Mouse (Mus musculus): ENCODE data around the gene Elp4.

Elp4 gene

DNA sequence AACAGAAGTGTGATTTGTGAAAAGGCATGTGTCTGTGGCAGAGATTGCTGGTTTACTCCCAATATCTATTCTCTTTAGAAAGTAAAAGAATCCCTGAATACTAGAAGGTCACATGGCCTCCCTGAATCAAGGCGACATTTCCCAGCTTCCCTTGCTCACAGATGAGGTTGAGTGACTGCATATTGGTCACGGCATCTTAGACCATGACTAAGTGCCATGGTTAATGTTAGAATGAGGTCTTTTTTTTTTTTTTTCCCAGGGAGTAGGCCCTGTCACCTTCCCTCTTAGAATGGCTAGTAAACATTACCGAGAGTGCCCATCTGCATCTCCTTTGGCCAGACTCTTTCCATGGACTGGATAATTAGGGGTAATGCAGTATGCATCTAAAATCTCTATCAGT is 193.9 kb downstream of the Elp4 start:
- no peak for DNase-seq

GRCm38 (mm10) chr2:105709126-105709525 is 195.2 kb downstream of the Elp4 start:
- no peak for DNase-seq

DNA sequence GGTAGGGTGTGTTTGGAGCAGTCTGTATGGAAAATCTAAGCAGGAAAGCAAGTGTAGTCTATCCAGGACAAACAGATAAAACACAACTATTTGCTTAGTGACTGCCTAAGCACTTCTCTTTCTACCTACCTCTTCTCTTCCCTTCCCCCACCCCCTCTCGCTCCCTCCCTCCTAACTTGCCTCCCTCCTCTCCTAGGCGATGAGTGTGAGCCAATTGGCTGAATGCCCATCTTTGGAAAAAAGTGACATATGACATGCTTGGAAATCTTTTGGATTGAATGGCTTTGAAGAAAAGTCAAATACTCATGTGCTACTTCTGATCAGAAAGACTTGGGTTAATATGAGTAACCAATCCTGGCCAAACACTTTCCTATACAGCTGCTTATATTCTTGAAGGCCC is 199.0 kb downstream of the Elp4 start:
- DNase-seq: no peak

DNA sequence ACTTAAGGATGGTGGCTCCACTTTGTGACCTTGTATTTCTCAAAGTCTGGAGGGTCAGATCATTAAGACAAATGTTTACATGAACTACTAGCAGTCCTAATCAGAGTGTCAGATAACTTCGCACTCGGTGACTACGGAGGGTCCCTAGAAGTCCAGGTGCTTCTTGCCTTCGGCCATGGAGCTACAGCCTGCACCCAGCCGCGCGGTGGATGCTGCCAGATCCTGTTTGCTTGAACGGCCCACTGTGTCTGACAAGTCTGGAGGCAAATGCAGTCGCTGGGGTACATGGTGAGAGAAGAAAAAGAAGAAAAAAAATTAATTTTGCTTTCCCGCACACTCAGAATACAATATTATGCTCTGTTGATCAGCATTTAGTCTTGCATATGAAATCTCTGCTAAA is 201.8 kb downstream of the Elp4 start:
- no peak for DNase-seq

- no peak for DNase-seq
These were observed 202.6 kb downstream of the Elp4 start for GRCm38 (mm10) chr2:105701781-105702180.

- no peak for DNase-seq
These were observed 205.7 kb downstream of the Elp4 start for GRCm38 (mm10) chr2:105698631-105699030.

DNA sequence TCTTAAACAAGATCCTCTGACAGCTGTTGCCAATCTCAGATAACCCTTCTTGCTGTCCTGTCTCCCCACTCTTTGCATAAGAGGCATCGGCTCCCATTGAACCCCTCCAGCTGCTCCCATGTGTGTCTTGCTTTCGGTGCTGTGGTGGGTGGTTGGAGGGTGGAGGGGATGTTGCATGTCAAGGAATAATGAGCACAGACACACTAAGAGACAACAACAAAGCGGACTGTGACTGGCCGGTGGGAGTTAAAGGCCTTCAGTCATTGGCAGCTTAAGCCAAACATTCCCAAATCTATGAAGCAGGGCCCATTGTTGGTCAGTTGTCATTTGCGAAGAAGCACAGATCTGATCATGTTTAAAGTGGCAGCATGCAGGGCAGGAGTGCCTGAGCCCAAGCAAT is 206.6 kb downstream of the Elp4 start:
- no peak for DNase-seq

- DNase-seq: no peak
These were observed 213.1 kb downstream of the Elp4 start for GRCm38 (mm10) chr2:105691296-105691695.

DNA sequence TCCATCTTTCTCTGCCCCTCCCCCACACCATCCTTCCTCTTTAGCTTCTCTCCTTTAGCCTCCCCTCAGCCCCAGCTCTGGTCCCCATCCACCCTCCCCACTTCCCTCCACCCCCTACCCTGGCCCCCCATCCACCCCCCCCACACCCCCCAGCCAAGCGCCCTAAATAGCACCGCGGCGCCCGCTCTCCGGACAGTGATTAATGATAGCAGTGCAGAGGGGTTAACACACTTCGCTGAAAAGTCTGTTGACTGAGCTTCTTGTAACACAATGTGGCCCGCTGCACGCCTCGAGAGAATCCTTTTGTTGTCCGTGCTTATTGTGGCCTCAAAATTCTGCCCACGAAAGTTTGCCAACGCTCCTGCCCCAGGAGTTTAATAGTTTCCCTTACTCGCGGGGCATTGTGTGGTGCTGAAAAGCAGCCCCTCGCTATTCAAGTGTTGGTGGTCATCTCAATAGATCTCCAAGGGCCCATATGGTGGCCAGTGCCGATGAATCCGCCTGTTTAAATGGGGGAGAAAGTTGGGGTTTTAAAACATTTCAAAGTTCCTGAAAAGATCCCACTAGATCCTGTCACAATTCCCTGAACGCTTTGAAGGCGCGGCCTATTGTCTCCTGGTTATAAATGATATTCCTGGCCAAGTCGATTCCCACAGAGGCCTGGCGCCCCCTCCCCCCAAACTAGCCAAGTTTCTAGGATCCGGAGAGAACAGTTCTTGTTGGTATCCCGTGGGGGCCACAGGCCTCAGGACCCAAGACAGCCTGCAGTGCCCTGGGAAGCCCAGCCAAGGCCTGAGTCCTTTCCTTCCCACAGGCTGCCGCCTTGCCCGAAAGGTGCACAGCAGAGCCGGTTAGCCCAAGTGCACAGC is 214.4 kb downstream of the Elp4 start:
- no peak for DNase-seq

DNA sequence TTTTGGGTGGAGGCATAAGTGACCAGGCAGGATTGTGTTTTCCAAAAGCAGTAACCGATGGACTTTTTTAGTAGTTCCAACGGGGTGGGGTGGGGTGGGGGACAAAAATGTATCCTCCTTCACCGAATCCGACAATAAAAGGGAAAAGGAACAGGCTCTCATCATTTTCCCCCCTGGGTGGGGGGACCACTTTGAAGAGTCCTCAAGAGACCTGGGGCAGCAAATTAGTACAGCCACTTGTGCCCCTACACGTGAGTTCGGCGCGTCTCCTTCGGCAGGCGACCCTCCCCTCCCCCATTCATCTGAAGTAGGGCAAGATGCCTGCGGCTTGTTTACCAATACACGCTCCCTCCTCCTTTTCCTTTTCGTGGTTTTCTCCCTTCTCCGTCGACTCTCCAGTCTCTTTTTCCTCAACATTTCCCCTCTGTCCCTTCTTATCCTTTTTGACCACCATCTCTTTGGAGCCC is 215.0 kb downstream of the Elp4 start:
- no peak for DNase-seq

DNA sequence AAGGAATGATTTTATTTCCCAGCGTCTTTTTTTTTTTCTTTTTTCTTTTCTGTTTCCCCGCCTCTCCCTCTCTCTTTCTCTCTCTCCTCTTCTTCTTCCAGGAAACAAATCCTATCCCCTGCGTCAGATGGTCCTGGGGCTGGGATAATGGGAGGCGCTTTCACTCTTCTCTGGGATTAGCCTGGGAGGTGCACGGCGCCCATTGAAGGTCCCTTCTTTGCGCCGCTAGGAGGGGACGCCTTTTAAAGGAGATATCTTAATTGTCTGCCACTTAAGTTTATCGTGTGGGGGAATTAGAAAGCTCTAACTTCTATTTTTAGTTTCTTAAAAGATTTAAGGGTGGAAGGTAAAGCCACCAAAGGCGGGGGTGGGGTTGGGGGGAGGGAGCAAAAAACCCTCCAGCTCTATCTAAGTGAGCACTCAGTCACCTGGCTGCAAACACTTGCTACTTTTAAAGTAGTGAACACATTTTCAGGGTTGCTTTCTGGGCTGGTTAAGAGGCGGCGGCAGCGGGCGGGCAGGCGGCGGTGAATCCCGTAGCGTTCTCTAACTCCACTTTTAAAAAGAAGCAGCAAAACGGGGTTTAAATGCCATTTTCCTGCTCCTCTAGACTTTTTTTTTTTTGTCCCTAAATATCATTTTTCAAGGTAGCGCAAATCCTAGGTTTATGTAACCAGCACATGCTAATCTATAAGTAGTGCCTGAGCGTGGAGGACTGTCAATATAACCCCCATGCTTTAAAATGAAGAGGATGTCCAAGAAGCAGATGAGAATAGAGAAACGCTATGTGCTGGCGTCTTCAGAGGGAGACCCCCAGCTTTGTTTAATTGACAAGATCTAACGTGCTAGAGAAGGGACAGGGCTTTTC is 215.7 kb downstream of the Elp4 start:
- no peak for DNase-seq

GRCm38 (mm10) chr2:105688011-105688410 is 216.4 kb downstream of the Elp4 start:
- DNase-seq: peak in 1 of 2 experiments; percentile 4

DNA sequence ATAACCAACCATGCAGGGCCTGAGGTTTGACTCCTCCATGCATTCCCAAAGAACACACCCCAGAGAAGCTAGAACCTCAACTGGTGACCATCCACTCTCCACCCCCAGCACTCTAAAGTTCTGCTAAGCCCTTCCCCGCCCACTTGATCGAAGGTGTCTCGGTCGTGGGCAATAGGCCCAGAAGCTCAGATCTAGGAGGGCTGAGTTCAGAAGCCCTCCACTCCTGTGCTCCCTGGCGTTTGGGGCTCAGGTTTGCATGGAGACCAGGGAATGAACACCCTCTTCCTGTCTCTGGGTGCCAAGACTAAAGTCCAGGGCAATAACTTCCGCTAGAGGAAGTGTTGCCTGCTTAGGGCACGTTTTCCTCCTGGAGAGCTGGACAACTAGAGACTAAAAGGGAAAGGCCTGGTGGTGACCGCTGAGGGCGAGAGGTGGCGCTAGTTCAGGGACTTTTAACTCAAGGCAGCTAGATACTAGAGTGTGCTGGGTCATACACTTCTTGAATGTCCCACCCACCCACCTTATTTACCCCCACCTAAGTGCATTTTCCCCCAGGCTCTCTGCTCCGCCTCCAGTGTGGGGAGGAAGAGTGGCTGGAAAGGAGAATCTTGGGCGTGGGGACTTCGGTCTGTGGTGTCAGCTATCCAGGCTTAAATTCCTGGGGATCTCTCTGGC is 216.9 kb downstream of the Elp4 start:
- peak in 1 of 2 experiments; percentile 13 for DNase-seq

DNA sequence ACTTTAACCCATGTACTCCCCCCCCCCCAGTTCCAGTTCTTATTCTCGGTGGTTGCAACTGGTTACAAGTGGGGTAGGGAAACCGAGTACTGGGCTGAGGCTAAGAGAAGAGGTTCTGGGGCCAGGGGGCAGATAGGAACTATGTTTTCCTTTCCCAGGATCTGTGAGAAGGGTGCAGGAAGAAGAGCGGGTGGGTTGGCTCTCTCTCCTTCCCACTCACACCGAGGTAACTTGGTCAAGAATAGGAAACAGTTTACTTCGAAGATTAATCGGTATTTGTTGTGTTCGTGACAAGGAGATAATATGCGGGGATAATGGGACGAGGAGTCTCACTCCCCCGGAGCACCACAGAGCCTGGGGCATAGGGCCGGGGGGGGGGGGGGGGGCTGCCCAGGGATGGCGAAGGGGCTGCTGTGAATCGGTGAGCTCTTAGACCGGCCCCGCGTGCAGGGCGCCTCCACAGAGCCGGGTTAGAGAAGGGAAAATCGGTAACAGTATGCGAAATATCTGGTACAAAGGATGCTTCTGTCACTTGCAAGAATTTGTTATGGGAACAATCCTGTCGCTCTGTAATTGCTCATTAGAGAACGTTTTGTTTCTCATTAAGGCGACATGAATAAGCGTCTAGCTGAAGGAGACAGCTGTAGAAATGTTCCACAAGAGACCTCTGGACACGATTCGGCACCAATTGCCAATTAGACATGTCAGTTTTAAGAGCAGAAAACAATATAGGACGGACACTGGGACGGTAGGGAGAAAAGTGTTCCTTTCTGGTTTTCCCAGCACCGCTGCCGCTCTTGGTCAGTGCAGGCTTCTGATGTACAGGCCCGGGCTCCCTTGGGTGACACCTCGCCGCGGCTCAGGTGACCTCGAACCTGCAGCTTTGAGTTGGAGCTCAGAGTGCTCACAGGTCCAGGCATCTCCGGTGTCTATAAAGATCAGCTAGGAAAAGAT is 217.7 kb downstream of the Elp4 start:
- DNase-seq: no peak

DNA sequence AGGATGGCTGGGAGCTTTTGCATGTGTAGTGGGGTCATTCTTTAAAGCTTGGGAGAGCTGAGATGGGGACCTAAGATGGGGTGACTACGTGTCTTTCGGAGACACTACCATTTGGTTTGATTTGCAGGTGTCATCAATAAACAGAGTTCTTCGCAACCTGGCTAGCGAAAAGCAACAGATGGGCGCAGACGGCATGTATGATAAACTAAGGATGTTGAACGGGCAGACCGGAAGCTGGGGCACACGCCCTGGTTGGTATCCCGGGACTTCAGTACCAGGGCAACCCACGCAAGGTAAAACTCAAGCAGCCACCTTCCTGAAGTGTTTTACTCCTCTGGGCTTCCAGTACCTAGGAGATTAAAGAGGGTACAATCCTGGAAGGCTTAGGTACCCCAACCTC is 218.7 kb downstream of the Elp4 start:
- DNase-seq: no peak

DNA sequence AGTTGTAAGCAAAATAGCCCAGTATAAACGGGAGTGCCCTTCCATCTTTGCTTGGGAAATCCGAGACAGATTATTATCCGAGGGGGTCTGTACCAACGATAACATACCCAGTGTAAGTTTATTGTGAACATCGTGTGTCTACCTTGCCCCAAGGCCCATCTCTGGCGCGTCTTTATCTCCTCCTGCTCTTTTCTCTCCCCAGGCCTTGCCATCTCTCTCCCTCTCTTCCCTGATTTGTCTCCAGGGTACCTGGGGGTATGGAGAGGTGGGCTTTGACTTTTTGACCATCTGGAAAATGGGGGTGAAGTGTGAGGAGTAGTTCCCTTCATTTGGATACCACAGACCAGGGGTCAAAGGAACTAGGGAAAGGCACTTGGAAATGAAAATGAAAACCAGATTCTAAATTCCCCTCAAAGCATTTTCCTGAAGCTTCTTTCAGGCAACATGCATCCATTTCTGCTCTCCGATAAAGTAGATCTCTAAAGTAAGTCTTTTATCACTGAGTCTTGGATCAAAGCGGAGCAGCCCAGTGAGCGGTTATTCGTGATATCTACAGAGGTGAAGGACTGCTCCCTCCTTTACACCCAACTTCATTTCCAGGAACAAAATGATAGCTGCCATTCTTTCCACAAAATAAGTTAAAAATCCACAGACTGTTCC is 219.2 kb downstream of the Elp4 start:
- DNase-seq: no peak

GRCm38 (mm10) chr2:105683771-105684410 is 220.5 kb downstream of the Elp4 start:
- DNase-seq: no peak

DNA sequence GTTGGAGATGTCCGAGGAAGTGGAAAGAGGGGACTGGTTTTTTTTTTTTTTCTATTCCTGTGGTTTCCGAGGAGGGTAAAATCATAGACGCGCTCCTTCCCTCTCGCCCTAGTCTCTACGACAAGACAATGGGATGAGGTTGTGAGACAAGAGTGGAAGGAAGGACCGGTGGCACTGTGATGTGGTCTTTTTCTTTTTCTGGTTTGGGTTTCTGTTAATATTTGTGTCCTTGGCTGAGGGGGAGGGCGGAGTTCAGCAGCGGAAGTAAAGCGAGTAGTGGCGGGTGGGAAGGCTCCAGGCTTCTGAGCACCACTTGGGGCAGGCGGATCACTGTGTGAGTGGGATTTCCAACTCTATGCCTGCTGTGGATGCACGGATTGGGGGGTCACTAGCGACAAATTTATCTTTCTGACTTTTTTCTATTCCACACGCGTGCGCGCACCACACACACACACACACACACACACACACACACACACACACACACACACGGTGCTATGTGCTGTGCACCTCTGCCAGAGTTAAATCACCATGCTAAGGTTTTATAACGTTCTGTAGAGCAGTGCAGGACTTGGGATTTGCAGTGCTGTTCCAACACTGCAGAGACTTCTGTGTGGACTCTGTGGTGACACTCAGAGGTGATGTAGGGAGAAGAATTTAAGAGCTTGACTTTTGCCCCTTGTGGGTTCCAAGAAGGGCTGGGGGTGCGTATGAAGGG is 221.6 kb downstream of the Elp4 start:
- peak in 1 of 2 experiments; percentile 13 for DNase-seq

DNA sequence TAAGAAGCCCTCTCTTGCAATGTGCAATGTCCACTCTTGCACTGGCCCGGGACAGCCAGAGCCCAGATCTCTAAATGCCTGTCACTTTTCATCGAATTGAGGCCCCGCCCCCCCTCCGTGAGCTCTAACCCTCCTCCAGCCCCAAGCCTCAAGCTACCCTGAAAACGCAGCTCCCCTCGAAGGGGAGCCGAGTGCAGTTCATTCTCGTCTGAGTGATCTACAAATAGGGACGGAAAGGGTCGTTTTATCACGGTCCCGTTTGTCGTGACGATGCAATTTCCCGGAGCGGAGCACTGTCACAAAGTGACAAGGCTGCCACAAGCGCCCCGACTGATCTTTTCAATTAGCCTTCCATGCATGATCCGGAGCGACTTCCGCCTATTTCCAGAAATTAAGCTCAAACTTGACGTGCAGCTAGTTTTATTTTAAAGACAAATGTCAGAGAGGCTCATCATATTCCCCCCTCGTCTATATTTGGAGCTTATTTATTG is 222.3 kb downstream of the Elp4 start:
- DNase-seq: no peak
